Mouse (Mus musculus) liver, embryonic 12.5 days (tissue): ENCODE measurements around the gene Parvb. TPM values are rescaled to one million over a fixed set of nuclear protein-coding genes. Genes with fewer than 3 reads are reported as not detected.

Source experiments
- ATAC-seq: fragments of 200-750 bp; cut with Nextera tagmentation; 2 replicates; pipeline ENCODE4 v1.8.0; 2017; ENCODE audit warnings: moderate number of reproducible peaks, mild to moderate bottlenecking, moderate library complexity
- H3K27ac ChIP-seq: fragments of 300-500 bp; sonication (generic); 2 replicates; pipeline ENCODE4 v1.5.1; 2016; ENCODE audit warnings: mild to moderate bottlenecking
- H3K27me3 ChIP-seq: fragments of 300-500 bp; sonication (generic); replicated peaks from 2 replicates; pipeline ENCODE4 v1.6.1; 2016; ENCODE audit warnings: mild to moderate bottlenecking, moderate library complexity
- H3K36me3 ChIP-seq: fragments of 300-500 bp; sonication (generic); 2 replicates; pipeline ENCODE4 v1.6.1; 2016; ENCODE audit warnings: mild to moderate bottlenecking, moderate library complexity
- H3K4me1 ChIP-seq: fragments of 300-500 bp; sonication (generic); 2 replicates; pipeline ENCODE4 v1.6.1; 2016
- H3K4me2 ChIP-seq: fragments of 300-500 bp; sonication (generic); 2 replicates; pipeline ENCODE4 v1.6.1; 2016; ENCODE audit warnings: mild to moderate bottlenecking, moderate library complexity
- H3K4me3 ChIP-seq: fragments of 300-500 bp; sonication (generic); 2 replicates; pipeline ENCODE4 v1.5.1; 2016; ENCODE audit warnings: mild to moderate bottlenecking, moderate library complexity
- H3K9ac ChIP-seq: fragments of 300-500 bp; sonication (generic); 2 replicates; pipeline ENCODE4 v1.6.1; 2016; ENCODE audit warnings: mild to moderate bottlenecking, moderate library complexity
- H3K9me3 ChIP-seq: fragments of 300-500 bp; sonication (generic); replicated peaks from 2 replicates; pipeline ENCODE4 v1.6.1; 2016; ENCODE audit warnings: mild to moderate bottlenecking, moderate library complexity
- WGBS: fragments of 180-500 bp; shearing (Covaris S2); methylation state at CpG from one replicate; pipeline ENCODE4 v1.1.7; 2016; ENCODE audit not compliant: insufficient replicate concordance; 5-methylcytosine and 5-hydroxymethylcytosine counted together
- polyA plus RNA-seq: library from polyadenylated mRNA; unstranded; fragments of >200 nt; fragmentation: Nextera tagmentation; extraction: Ambion mirVana; gene quantifications from 2 replicates; pipeline ENCODE4 v1.2.1, GENCODE M21; 2016

The Parvb gene
- polyA plus RNA-seq, 1 experiment from 2014 or later, result 7.5 TPM

GRCm38 (mm10) chr15:84315276-84316046, 83.6 kb downstream of the Parvb start:
- H3K36me3 ChIP-seq, result no peaks in the 10 kb centered on the region
- H3K27ac ChIP-seq, result no peak overlapping the region
- WGBS, result 51% methylated on average over 15 of the region's 15 CpGs
- H3K27me3 ChIP-seq, result no peaks in the 10 kb centered on the region
- H3K4me3 ChIP-seq, result no peak overlapping the region
- no peak overlapping the region for H3K4me2 ChIP-seq
- no peak overlapping the region for H3K9ac ChIP-seq
- ATAC-seq, result no peak
- no peaks in the 10 kb centered on the region for H3K9me3 ChIP-seq
- H3K4me1 ChIP-seq, result peaks cover 45% of the 10 kb centered on the region

- no peak overlapping the region for H3K4me3 ChIP-seq
- ATAC-seq, result no peak
- H3K27ac ChIP-seq, result no peak overlapping the region
- H3K9ac ChIP-seq, result no peak overlapping the region
- H3K36me3 ChIP-seq, result no peaks in the 10 kb centered on the region
- no peaks in the 10 kb centered on the region for H3K27me3 ChIP-seq
- H3K4me2 ChIP-seq, result no peak overlapping the region
- 80% methylated on average over 4 of the region's 4 CpGs for WGBS
- H3K4me1 ChIP-seq, result peaks cover 6% of the 10 kb centered on the region
- H3K9me3 ChIP-seq, result no peaks in the 10 kb centered on the region
These were observed 87.5 kb downstream of the Parvb start for GRCm38 (mm10) chr15:84319393-84319792.

GRCm38 (mm10) chr15:84321544-84322174, 89.8 kb downstream of the Parvb start:
- Histone ChIP-seq H3K27me3 (no peaks in the 10 kb centered on the region), H3K27ac (no peak overlapping the region), H3K9ac (no peak overlapping the region), H3K4me2 (no peak overlapping the region), H3K36me3 (no peaks in the 10 kb centered on the region), H3K9me3 (no peaks in the 10 kb centered on the region), H3K4me3 (no peak overlapping the region), H3K4me1 (peaks cover 15% of the 10 kb centered on the region; the same call in 1 of the 2 replicates)
- ATAC-seq, result no peak
- 51% methylated on average over 8 of the region's 8 CpGs for WGBS

- WGBS, result 40% methylated on average over 10 of the region's 10 CpGs
These were observed 92.4 kb downstream of the Parvb start, which contains the start of gene Parvg for GRCm38 (mm10) chr15:84323966-84324869. Gene Parvg, plus strand, starts transcription at chr15:84324026.

GRCm38 (mm10) chr15:84324870-84325553, 93.2 kb downstream of the Parvb start:
- no peak for ATAC-seq
- Histone ChIP-seq H3K9me3 (no peaks in the 10 kb centered on the region), H3K27me3 (no peaks in the 10 kb centered on the region), H3K4me1 (peaks cover 15% of the 10 kb centered on the region; the same call in 1 of the 2 replicates), H3K9ac (peak overlapping the region; percentile 12; the same call in 1 of the 2 replicates), H3K36me3 (no peaks in the 10 kb centered on the region), H3K4me2 (peak overlapping the region; percentile 37), H3K4me3 (peak overlapping the region; percentile 28), H3K27ac (peak overlapping the region; percentile 18; the same call in 1 of the 2 replicates)
- 34% methylated on average over 8 of the region's 8 CpGs for WGBS

More at GRCm38 (mm10) chr15:84323966-84324869, 92.4 kb downstream of the Parvb start, which contains the start of gene Parvg:
- peak within 1 kb of the TSS; percentile 37 for H3K4me2 ChIP-seq
- no peaks in the 10 kb centered on the region for H3K9me3 ChIP-seq
- H3K4me1 ChIP-seq, result peaks cover 15% of the 10 kb centered on the region; the same call in 1 of the 2 replicates
- H3K36me3 ChIP-seq, result no peaks in the 10 kb centered on the region
- no peaks in the 10 kb centered on the region for H3K27me3 ChIP-seq
- H3K4me3 ChIP-seq, result peak within 1 kb of the TSS; percentile 28
- H3K9ac ChIP-seq, result peak within 1 kb of the TSS; percentile 12; the same call in 1 of the 2 replicates
- no peak for ATAC-seq
- H3K27ac ChIP-seq, result peak within 1 kb of the TSS; percentile 18; the same call in 1 of the 2 replicates

GRCm38 (mm10) chr15:84325736-84326135, 93.9 kb downstream of the Parvb start:
- H3K27ac ChIP-seq, result no peak overlapping the region
- no peaks in the 10 kb centered on the region for H3K9me3 ChIP-seq
- ATAC-seq, result no peak
- WGBS, result 43% methylated on average over 12 of the region's 12 CpGs
- no peak overlapping the region for H3K9ac ChIP-seq
- peak overlapping the region; percentile 37 for H3K4me2 ChIP-seq
- peak overlapping the region; percentile 28; the same call in 1 of the 2 replicates for H3K4me3 ChIP-seq
- H3K36me3 ChIP-seq, result no peaks in the 10 kb centered on the region
- peaks cover 15% of the 10 kb centered on the region; the same call in 1 of the 2 replicates for H3K4me1 ChIP-seq
- no peaks in the 10 kb centered on the region for H3K27me3 ChIP-seq

GRCm38 (mm10) chr15:84328870-84329269, 97.0 kb downstream of the Parvb start:
- ATAC-seq, result no peak
- Histone ChIP-seq H3K9me3 (no peaks in the 10 kb centered on the region), H3K27me3 (no peaks in the 10 kb centered on the region), H3K27ac (no peak overlapping the region), H3K36me3 (no peaks in the 10 kb centered on the region), H3K4me3 (no peak overlapping the region), H3K4me1 (peaks cover 15% of the 10 kb centered on the region; the same call in 1 of the 2 replicates), H3K4me2 (no peak overlapping the region), H3K9ac (no peak overlapping the region)
- 63% methylated on average over 10 of the region's 10 CpGs for WGBS

- Histone ChIP-seq H3K27ac (no peak overlapping the region), H3K36me3 (no peaks in the 10 kb centered on the region), H3K4me1 (peaks cover 11% of the 10 kb centered on the region; the same call in 1 of the 2 replicates), H3K9ac (no peak overlapping the region), H3K9me3 (no peaks in the 10 kb centered on the region), H3K4me2 (no peak overlapping the region), H3K27me3 (no peaks in the 10 kb centered on the region), H3K4me3 (no peak overlapping the region)
- no peak for ATAC-seq
- WGBS, result 71% methylated on average over 8 of the region's 8 CpGs
These were observed 98.1 kb downstream of the Parvb start for GRCm38 (mm10) chr15:84329940-84330339.

- ATAC-seq, result no peak
- no peaks in the 10 kb centered on the region for H3K4me1 ChIP-seq
- H3K36me3 ChIP-seq, result no peaks in the 10 kb centered on the region
- no peak overlapping the region for H3K4me2 ChIP-seq
- no peaks in the 10 kb centered on the region for H3K9me3 ChIP-seq
- no peak overlapping the region for H3K9ac ChIP-seq
- no peak overlapping the region for H3K27ac ChIP-seq
- H3K27me3 ChIP-seq, result no peaks in the 10 kb centered on the region
- WGBS, result 71% methylated on average over 4 of the region's 4 CpGs
- H3K4me3 ChIP-seq, result no peak overlapping the region
These were observed 99.3 kb downstream of the Parvb start for GRCm38 (mm10) chr15:84331066-84331612.

GRCm38 (mm10) chr15:84336281-84336817, 104.5 kb downstream of the Parvb start:
- no peak overlapping the region for H3K4me3 ChIP-seq
- no peaks in the 10 kb centered on the region; the same call in 1 of the 2 replicates for H3K4me1 ChIP-seq
- H3K4me2 ChIP-seq, result no peak overlapping the region
- WGBS, result 44% methylated on average over 12 of the region's 12 CpGs
- H3K27me3 ChIP-seq, result no peaks in the 10 kb centered on the region
- H3K36me3 ChIP-seq, result no peaks in the 10 kb centered on the region
- no peak for ATAC-seq
- no peak overlapping the region for H3K27ac ChIP-seq
- H3K9ac ChIP-seq, result no peak overlapping the region
- no peaks in the 10 kb centered on the region for H3K9me3 ChIP-seq
